Mouse (Mus musculus) adrenal gland, adult (tissue): ENCODE measurements at regions not wholly inside any gene's neighbourhood (a gene's known extent, or its start where the extent isn't known, plus 50 kb on each side); places are given as distances from the start of the nearest gene placed in this dataset.
"Not testable (repeated sequence)": the region's sequence is repeated elsewhere in the genome, so short reads cannot be mapped to it uniquely, and the experiment has no call there.

Experiments used
- DNase-seq, 2 experiments: peaks; one replicate each; pipeline ENCODE4 v3.0.0; 2022 to 2023; ENCODE audit warnings: low spot score in 1 of 2; ENCODE audit not compliant: inconsistent age in 2 of 2

DNA sequence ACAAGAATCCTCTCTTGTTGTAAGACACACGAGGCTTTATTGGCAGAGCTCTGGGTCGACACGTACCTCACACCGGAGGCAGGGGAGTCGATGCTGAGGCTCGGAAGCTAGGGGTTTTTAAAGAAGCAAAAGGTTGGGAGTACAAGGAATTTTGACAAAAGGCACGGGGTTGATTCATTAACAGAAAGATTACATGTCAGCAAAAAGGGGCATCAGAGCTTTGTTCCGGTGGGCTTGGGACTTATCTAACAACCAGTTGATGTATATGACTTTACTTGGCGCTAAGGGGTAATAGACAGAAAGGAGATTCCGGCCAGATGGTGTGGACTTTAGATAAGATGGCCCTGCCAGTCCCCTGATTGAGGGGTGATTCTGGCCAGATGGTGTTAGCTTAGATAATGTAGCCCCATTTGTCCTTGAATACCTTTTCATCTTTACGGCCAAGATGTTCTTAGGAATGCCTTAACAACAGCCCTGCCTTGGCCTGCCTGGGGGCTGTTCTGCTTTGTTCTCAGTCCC, 218.3 kb downstream of the Gm31371 start:
- peak; percentile 18 to 49 for DNase-seq

- DNase-seq = peak; percentile 100
These were observed 219.1 kb downstream of the Gm31371 start for GRCm38 (mm10) chr8:20122067-20122925.

DNA sequence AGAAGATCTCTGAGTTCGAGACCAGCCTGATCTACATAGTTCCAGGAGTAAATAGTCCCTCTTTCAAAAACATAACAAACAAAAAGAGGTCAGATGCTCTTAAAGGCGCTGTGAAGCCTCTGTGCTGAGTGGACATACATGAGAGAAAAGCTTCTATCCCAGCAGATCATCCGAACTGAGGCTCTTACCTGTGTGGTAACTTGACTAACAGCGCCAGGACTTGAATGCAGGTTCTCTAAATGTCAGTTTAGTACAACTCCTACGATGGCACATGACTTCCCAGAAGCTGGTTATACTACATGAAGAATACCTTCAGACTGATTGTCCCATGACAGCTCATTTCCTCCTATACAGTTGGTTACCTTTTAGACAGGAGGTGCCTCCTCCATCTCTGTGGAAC, 220.4 kb downstream of the Gm31371 start:
- peak in 1 of 2 experiments; percentile 82 for DNase-seq

- DNase-seq = not testable (repeated sequence)
These were observed 227.4 kb downstream of the Gm15319 start for GRCm38 (mm10) chr8:20135626-20136025.

DNA sequence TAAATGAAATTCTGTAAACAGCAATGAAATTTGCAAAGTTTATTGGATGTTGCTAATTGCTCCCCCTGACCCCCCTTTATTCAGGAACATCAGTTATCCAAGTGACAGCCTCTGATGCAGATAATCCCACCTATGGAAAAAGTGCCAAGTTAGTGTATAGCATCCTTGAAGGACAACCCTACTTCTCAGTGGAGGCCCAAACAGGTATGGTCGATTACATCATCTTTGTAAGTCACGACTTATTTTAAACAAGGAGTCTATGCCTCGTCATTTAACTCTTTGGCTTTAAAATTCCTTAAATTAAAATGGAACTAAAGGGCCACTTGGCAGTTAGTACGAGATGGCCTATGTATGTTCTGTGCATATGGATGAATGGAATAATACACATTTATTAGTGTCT, 217.6 kb downstream of the Gm15319 start:
- DNase-seq = peak in 1 of 2 experiments; percentile 28

GRCm38 (mm10) chr8:20151317-20152047, 211.5 kb downstream of the Gm15319 start:
- DNase-seq = peak in 1 of 2 experiments; percentile 24

DNA sequence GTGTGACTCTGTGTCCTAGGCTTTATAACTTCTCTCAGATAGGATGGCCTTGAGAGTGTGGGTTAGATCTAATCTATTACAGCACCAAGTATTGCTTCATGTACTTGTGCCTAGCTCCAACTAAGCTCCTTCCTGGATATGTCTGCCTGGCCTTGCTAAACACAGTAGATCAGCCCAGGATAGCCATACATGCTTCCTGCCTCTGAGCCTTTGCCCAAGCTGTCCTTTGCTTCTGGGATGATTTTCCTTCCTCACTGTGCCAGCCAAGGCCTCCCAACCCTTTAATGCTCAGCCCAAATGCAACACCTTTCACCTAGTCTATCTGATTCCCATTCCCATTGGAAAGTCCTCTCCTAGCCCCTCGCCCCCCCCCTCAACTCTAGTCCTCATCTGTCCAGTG, 208.9 kb downstream of the Gm15319 start:
- peak in 1 of 2 experiments; percentile 69 for DNase-seq
